Mouse (Mus musculus) CD4-positive, CD25-positive, alpha-beta regulatory T cell, adult 9 weeks (primary cell): Measurements from ENCODE around the gene C1s1. TPM values are rescaled to one million over a fixed set of nuclear protein-coding genes. Genes with fewer than 3 reads are reported as not detected.

Source experiments
- polyA plus RNA-seq: library from polyadenylated mRNA; unstranded; fragments of 100-300 nt; shearing (Covaris generic); gene quantifications from one replicate; pipeline ENCODE4 v1.2.1, GENCODE M21; 2017

C1s1 gene
- not detected for polyA plus RNA-seq

DNA sequence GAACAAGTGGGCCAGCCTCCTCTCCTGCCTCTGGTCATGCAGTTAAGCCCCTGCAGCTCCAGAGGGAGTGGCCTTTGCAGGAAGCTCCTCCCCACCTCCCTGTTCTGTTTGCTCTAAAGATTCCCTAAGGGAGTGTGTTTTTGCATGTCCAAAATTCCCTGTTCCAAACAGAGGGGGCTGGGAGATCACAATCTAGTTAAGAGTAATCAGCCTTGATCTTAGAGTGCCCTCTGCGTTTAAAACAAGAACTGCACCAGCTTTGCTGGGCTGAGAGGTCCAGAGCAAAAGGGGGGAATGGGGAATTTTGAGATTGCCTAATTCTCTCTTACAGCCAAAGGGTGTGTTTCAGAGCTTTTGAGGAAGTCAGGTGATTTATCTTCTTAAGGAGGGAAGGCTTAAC is at the start of gene C1s1:
Gene C1s1 (minus strand): TSS at position 76 of the 400 bp plus-strand sequence.

DNA sequence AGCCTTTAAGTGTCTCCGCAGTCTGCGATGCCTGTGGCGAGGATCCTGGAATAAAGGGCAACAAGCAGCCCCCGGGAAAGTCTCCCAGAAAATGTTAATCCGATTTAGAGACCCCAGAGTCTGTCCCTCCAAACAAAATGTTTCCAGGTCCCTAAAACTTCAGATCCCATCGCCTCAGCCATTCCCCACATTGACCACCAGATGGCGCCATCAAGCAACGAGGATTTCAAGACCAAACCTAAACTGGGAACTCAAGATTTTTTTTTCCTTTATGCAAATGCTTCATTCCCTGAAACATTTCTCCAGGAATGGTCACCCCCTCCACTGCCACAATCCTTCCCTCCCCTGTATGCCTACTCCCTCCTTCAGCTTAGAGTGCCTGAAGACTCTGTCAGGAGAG is 27.9 kb upstream of the C1s1 start, which contains the start of gene C1rb:
Gene C1rb (plus strand): TSS at position 269 of the 400 bp plus-strand sequence.

DNA sequence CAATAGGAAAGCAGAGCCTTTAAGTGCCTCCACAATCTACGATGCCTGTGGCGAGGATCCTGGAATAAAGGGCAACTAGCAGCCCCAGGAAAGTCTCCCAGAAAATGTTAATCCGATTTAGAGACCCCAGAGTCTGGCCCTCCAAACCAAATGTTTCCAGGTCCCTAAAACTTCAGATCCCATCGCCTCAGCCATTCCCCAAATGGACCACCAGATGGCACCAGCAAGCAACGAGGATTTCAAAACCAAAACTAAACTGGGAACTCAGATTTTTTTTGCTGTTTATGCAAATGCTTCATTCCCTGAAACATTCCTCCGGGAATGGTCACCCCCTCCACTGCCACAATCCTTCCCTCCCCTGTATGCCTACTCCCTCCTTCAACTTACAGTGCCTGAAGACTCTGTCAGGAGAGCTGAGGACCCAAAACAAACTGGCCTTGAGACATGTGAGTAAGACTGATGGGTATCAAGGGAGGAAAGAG is 29.8 kb downstream of the C1s1 start, which contains the start of gene C1ra:
Gene C1ra (plus strand): TSS at position 51 of the 482 bp plus-strand sequence.

DNA sequence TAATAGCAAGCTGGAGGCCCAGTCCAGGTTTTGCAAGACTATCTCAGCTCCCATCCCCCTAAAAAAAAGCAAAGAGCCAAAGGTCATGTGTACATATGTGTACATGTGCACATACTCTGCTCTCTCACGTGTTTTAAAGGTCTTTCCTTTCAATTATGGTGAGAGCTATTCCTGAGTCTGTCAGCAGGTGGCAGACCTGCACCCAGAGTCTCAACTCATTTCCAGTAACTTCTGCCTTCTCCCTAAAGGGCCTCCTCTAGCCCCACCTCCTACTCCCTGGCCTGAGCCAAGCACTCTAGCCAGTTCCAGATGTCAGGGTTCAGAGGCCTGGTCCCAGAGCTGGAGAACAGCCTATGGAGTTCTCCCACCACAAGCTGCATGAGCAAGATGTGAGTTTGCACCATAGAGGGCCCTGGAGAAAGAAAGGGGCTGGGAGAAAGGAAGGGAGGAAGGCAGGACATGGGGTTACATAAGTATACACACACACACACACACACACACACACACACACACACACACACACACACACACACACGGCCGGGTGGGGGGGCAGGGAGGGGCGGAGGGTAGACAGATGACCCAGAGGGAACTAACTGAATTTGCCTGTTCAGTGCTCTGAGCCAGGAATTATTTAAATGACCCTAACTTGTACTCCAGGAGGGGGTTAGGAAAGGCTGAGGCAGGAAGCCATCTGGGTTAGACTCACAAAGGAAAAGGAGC is 49.2 kb downstream of the C1s1 start, which contains the start of gene C1rl:
Gene C1rl (plus strand): TSS at position 272 of the 720 bp plus-strand sequence.

Other genes with a start within 250 kb of the C1s1 start
- gene Cd163, start 237.7 kb downstream of the C1s1 start, polyA plus RNA-seq, result 0.48 TPM
- 36.7 TPM for gene Pex5, start 127.3 kb downstream of the C1s1 start, polyA plus RNA-seq
- gene Clstn3, start 77.6 kb downstream of the C1s1 start, polyA plus RNA-seq, result not detected
- gene C1rl, start 49.2 kb downstream of the C1s1 start, polyA plus RNA-seq, result not detected
- gene C1ra, start 30.0 kb downstream of the C1s1 start, polyA plus RNA-seq, result 0.17 TPM
- gene C1rb, start 27.9 kb upstream of the C1s1 start, polyA plus RNA-seq, result not detected
- not detected for gene C1s2, start 93.7 kb upstream of the C1s1 start, polyA plus RNA-seq
- gene Lpcat3, start 120.7 kb upstream of the C1s1 start, polyA plus RNA-seq, result 77.1 TPM
- 347 TPM for gene Emg1, start 169.8 kb upstream of the C1s1 start, polyA plus RNA-seq
- 140 TPM for gene Phb2, start 170.0 kb upstream of the C1s1 start, polyA plus RNA-seq
- 357 TPM for gene Ptpn6, start 196.4 kb upstream of the C1s1 start, polyA plus RNA-seq
- gene Grcc10, start 199.0 kb upstream of the C1s1 start, polyA plus RNA-seq, result 578 TPM
- gene Gm45234, start 213.7 kb upstream of the C1s1 start, polyA plus RNA-seq, result not detected
- gene Atn1, start 214.2 kb upstream of the C1s1 start, polyA plus RNA-seq, result 3.1 TPM
- 5.0 TPM for gene Eno2, start 227.3 kb upstream of the C1s1 start, polyA plus RNA-seq
- 2.5 TPM for gene Lrrc23, start 237.4 kb upstream of the C1s1 start, polyA plus RNA-seq